Mouse (Mus musculus): ENCODE results near the gene Slc45a1.

- TF ChIP-seq CTCF (IDR thresholded peaks at IDR 0.05; ENCODE audit: low read depth): no peak
- TF ChIP-seq EP300 (IDR thresholded peaks at IDR 0.05; ENCODE audit: low read depth): no peak
Observed at GRCm38 (mm10) chr4:150677846-150678224, 25.9 kb upstream of the Slc45a1 start.
